Mouse (Mus musculus) thymus, adult 2 months (tissue): Measurements from ENCODE around the gene Bcl11a.

ENCODE experiments used
- CTCF ChIP-seq: fragments of 200-500 bp; IDR thresholded peaks from 2 replicates; pipeline ENCODE4 v1.5.1; 2012; ENCODE audit warnings: mild to moderate bottlenecking, control low read depth, low read length, moderate library complexity, borderline replicate concordance; ENCODE audit not compliant: control insufficient read depth, poor library complexity, insufficient read depth; ENCODE audit errors: extremely low read depth
- POLR2A ChIP-seq: fragments of 200-500 bp; IDR thresholded peaks from 2 replicates; pipeline ENCODE4 v1.6.1; 2012; ENCODE audit warnings: mild to moderate bottlenecking, low read length, control low read depth, moderate library complexity; ENCODE audit not compliant: control insufficient read depth, poor library complexity, insufficient read depth; ENCODE audit errors: extremely low read depth

GRCm38 (mm10) chr11:24158026-24158425 is 80.2 kb downstream of the Bcl11a start:
- TF ChIP-seq CTCF (no peak), POLR2A (no peak)
